Mouse (Mus musculus) G1E (cell line): ENCODE measurements around the gene Adora2b. TPM values are rescaled to one million over a fixed set of nuclear protein-coding genes. Genes with fewer than 3 reads are reported as not detected.

Experiments
- ATAC-seq: 2 replicates; pipeline ENCODE4 v1.8.0; 2016; ENCODE audit warnings: mild to moderate bottlenecking; ENCODE audit not compliant: insufficient number of reproducible peaks, poor library complexity, low FRiP score, severe bottlenecking; ENCODE audit errors: extremely low read depth
- DNase-seq: peaks from one replicate; pipeline ENCODE4 v3.0.0; 2012; ENCODE audit warnings: low spot score
- H3K27me3 ChIP-seq: 2 replicates; pipeline ENCODE4 v1.6.1; 2012; ENCODE audit warnings: mild to moderate bottlenecking, low read length, inconsistent platforms; ENCODE audit not compliant: insufficient read depth
- H3K36me3 ChIP-seq: replicated peaks from 2 replicates; pipeline ENCODE3; 2012; ENCODE audit warnings: mild to moderate bottlenecking, inconsistent platforms
- H3K4me1 ChIP-seq: 2 replicates; pipeline ENCODE4 v1.6.1; 2012; ENCODE audit warnings: low read depth, low read length, inconsistent platforms, mixed read lengths; ENCODE audit not compliant: insufficient read depth
- H3K4me3 ChIP-seq: 2 replicates; pipeline ENCODE4 v1.5.1; 2012; ENCODE audit warnings: low read depth, mild to moderate bottlenecking, inconsistent platforms, low read length, moderate library complexity, mixed read lengths
- H3K9me3 ChIP-seq: replicated peaks from 2 replicates; pipeline ENCODE4 v1.6.1; 2012; ENCODE audit warnings: inconsistent platforms
- CTCF ChIP-seq: IDR thresholded peaks from 2 replicates; pipeline ENCODE4 v1.5.1; 2012; ENCODE audit warnings: low read depth, low read length, inconsistent platforms, mixed read lengths
- GATA1 ChIP-seq: IDR thresholded peaks from 2 replicates; pipeline ENCODE4 v1.6.1; 2012; ENCODE audit warnings: borderline replicate concordance, low read length, inconsistent platforms, mixed read lengths
- GATA2 ChIP-seq: IDR thresholded peaks from 2 replicates; pipeline ENCODE4 v1.6.1; 2012; ENCODE audit warnings: low read depth, low read length, inconsistent platforms, borderline replicate concordance
- POLR2AphosphoS5 ChIP-seq: IDR thresholded peaks from 2 replicates; pipeline ENCODE4 v1.6.1; 2012; ENCODE audit warnings: low read depth, low read length, inconsistent platforms; ENCODE audit not compliant: insufficient replicate concordance
- TAL1 ChIP-seq: conservative IDR thresholded peaks from 2 replicates; pipeline ENCODE4 v1.6.1; 2012; ENCODE audit warnings: low read depth, low read length, inconsistent platforms, mixed read lengths
- polyA plus RNA-seq: library from polyadenylated mRNA; stranded (reverse); fragments of >175 nt; gene quantifications from 2 replicates; pipeline ENCODE4 v1.2.3, GENCODE M21; 2012
- total RNA-seq, 2 experiments: library from RNA; stranded (forward) in 1 of 2; stranded (reverse) in 1 of 2; fragments of 200-1000 nt in 1 of 2; fragments of >200 nt in 1 of 2; fragmentation: Nextera tagmentation in 1 of 2; gene quantifications; 2 replicates each; pipeline ENCODE4 v1.2.3; 2014 to 2017

Adora2b gene
- total and polyA plus RNA-seq, 3 experiments = 0.04 to 0.16 TPM; not detected in 1

DNA sequence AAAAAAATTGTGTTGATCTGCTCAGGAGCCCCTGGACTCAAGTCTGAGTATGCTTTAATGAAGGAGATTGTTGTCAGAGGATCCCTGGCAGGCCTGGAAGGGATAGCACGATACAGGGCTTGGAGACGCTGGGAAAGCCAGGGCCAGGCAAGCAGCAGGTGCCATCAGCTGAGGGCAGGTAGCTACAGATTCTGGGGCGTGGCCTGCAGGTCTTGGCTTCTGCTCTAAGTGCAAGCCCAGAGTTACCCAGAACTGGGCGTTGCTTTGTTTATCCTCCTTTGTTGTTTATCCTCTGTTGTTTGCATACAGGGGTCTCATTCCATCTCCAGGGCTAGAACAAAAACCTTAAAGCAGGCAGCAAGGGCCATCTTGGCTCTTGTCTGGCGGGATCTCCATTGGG, 4.6 kb downstream of the Adora2b start:
- TF ChIP-seq TAL1 (no peak), GATA1 (no peak), CTCF (no peak), GATA2 (no peak), POLR2AphosphoS5 (no peak)
- H3K27me3 ChIP-seq = peaks cover 89% of the 10 kb centered on the region
- no peaks in the 10 kb centered on the region for H3K36me3 ChIP-seq
- no peak overlapping the region for H3K4me3 ChIP-seq
- H3K4me1 ChIP-seq = peaks cover 20% of the 10 kb centered on the region
- DNase-seq (no peak), ATAC-seq (no peak)
- no peaks in the 10 kb centered on the region for H3K9me3 ChIP-seq

GRCm38 (mm10) chr11:62259214-62259613, 10.4 kb downstream of the Adora2b start:
- peaks cover 80% of the 10 kb centered on the region for H3K27me3 ChIP-seq
- no peaks in the 10 kb centered on the region for H3K36me3 ChIP-seq
- peaks cover 4% of the 10 kb centered on the region; the same call in 1 of the 2 replicates for H3K4me1 ChIP-seq
- DNase-seq = no peak
- TF ChIP-seq CTCF = no peak
- no peak for TF ChIP-seq POLR2AphosphoS5
- TF ChIP-seq TAL1 = no peak
- TF ChIP-seq GATA1 = no peak
- TF ChIP-seq GATA2 = no peak
- H3K4me3 ChIP-seq = no peak overlapping the region
- H3K9me3 ChIP-seq = no peaks in the 10 kb centered on the region
- no peak for ATAC-seq

DNA sequence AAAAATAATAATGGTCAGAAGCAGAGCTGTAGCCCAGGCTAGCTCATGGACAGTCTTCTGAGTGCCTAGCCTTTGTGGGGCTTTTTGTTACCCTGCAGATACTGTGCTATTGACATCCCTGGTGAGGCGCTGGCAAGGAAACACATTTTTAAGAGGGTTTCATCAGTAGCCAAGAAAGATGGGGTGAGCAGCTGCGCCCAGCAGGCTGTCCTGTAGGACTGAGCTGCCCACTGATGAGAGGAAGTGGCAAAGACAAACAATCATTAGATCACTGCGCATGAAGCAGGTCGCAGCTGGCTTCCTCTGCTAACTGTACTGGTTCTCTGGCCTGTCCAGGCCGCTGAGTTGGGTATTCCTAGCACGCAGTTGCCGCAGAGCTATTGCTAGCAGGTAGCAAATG, 14.8 kb downstream of the Adora2b start:
- H3K9me3 ChIP-seq = no peaks in the 10 kb centered on the region
- H3K36me3 ChIP-seq = peaks cover 25% of the 10 kb centered on the region
- H3K27me3 ChIP-seq = peaks cover 44% of the 10 kb centered on the region
- TF ChIP-seq POLR2AphosphoS5 = no peak
- TF ChIP-seq TAL1 = no peak
- TF ChIP-seq GATA2 = no peak
- TF ChIP-seq CTCF = no peak
- TF ChIP-seq GATA1 = no peak
- DNase-seq (no peak), ATAC-seq (no peak)
- H3K4me1 ChIP-seq = peaks cover 12% of the 10 kb centered on the region
- no peak overlapping the region for H3K4me3 ChIP-seq

GRCm38 (mm10) chr11:62264018-62264417, 15.2 kb downstream of the Adora2b start:
- DNase-seq (no peak), ATAC-seq (no peak)
- Histone ChIP-seq H3K4me1 (peaks cover 15% of the 10 kb centered on the region), H3K9me3 (no peaks in the 10 kb centered on the region), H3K4me3 (no peak overlapping the region), H3K36me3 (peaks cover 29% of the 10 kb centered on the region), H3K27me3 (peaks cover 40% of the 10 kb centered on the region)
- no peak for TF ChIP-seq CTCF
- no peak for TF ChIP-seq TAL1
- no peak for TF ChIP-seq GATA2
- TF ChIP-seq GATA1 = no peak
- no peak for TF ChIP-seq POLR2AphosphoS5

DNA sequence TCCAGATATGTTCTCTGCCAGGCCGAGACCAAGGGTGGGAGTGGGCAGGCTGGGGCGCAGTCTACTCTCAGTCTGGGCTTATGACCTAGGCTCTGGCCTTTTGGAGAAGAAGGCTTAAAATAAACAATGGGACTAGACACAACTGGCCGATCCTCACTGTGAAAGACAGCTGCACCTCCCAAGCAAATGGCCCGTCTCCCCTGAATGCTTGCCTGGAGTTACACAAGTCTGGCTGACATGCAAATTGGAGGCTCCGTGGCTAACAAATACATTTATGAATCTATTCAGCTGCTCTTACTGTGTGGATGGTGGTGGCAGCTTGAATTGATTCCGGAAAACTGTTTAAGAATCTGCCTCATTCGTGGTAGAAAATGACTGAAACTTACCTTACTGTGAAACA, 16.9 kb downstream of the Adora2b start:
- no peak for TF ChIP-seq GATA2
- no peak for TF ChIP-seq GATA1
- no peak for TF ChIP-seq CTCF
- TF ChIP-seq TAL1 = no peak
- TF ChIP-seq POLR2AphosphoS5 = no peak
- peaks cover 19% of the 10 kb centered on the region for H3K4me1 ChIP-seq
- no peak for DNase-seq
- no peak for ATAC-seq
- peaks cover 29% of the 10 kb centered on the region for H3K27me3 ChIP-seq
- H3K36me3 ChIP-seq = peaks cover 36% of the 10 kb centered on the region
- no peaks in the 10 kb centered on the region for H3K9me3 ChIP-seq
- H3K4me3 ChIP-seq = no peak overlapping the region

DNA sequence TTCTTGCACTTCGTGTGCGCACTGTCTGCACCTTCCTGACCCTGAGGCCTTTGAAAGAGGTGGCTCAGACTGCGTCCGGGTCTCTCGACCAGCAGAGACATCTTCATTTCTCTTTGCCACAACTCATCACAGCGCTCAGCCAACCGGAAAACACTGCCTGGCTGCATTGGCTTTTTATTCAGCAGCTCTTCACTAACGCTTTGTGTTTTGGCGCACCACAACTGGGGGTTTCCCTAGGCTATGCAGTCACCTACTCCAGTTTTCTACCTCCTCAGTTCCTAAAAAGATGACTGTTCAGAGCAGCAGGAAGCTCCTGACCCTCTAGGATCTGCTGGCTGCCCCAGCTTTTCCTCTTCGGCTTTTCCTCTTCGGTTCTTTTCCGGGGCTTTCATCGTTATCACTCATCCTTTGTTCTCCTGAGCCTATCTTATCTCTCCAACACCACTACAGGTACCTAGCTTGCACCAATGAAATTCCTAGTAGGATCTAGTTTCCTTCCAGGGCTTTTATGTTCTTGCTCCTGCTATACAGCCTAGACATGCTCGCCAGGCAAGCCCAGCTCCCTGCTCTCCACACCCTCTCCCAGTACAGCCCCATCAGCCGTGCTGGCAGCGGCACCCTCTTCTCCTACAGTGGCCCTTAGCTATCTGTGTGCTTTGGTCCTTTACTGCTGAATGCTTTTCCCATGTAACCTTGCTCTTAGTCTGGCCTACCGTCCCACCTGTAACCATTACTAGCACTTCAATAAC, 17.9 kb downstream of the Adora2b start:
- peaks cover 15% of the 10 kb centered on the region for H3K4me1 ChIP-seq
- TF ChIP-seq GATA1 (no peak), GATA2 (no peak), CTCF (no peak), TAL1 (no peak), POLR2AphosphoS5 (no peak)
- no peak overlapping the region for H3K4me3 ChIP-seq
- H3K27me3 ChIP-seq = peaks cover 19% of the 10 kb centered on the region
- peaks cover 43% of the 10 kb centered on the region for H3K36me3 ChIP-seq
- H3K9me3 ChIP-seq = no peaks in the 10 kb centered on the region
- ATAC-seq = no peak
- DNase-seq = no peak
